ENCODE assay signal across 11 mouse cellular contexts in genomic region chr2:168894738-168895137, GRCm38 (mm10).
"Had no signal": no experiment of that assay in that cellular context is flagged by ENCODE, and none has a peak within 500 bp of the region (broad histone marks: within the 10 kb centered on the region; RNA-seq: fewer than 3 reads in every experiment).

No protein-coding gene starts in this region.

- DNase-seq: kidney, adult 18-20 months; kidney, postnatal 25 days; liver; lung, postnatal 4 days; right cerebral cortex, postnatal 14 days; thymus, postnatal 4 days had no signal

- H3K36me3 ChIP-seq: kidney, embryonic 15.5 days; midbrain, embryonic 15.5 days; neural tube, embryonic 13.5 days had no signal

- H3K27ac ChIP-seq: kidney, embryonic 15.5 days; limb, embryonic 12.5 days; midbrain, embryonic 15.5 days; neural tube, embryonic 13.5 days had no signal

- H3K4me1 ChIP-seq: kidney, embryonic 15.5 days; limb, embryonic 12.5 days; midbrain, embryonic 15.5 days; neural tube, embryonic 13.5 days had no signal

- H3K9ac ChIP-seq: kidney, embryonic 15.5 days; limb, embryonic 12.5 days; midbrain, embryonic 15.5 days; neural tube, embryonic 13.5 days had no signal

- H3K9me3 ChIP-seq: kidney, embryonic 15.5 days; limb, embryonic 12.5 days; midbrain, embryonic 15.5 days; neural tube, embryonic 13.5 days had no signal

- H3K4me3 ChIP-seq: kidney, embryonic 15.5 days; limb, embryonic 12.5 days; midbrain, embryonic 15.5 days; neural tube, embryonic 13.5 days had no signal

- ATAC-seq: midbrain, embryonic 15.5 days had no signal

- H3K4me2 ChIP-seq: kidney, embryonic 15.5 days; limb, embryonic 12.5 days; midbrain, embryonic 11.5 days; midbrain, embryonic 15.5 days; neural tube, embryonic 13.5 days had no signal

- H3K27me3 ChIP-seq: kidney, embryonic 15.5 days; limb, embryonic 12.5 days; midbrain, embryonic 15.5 days; neural tube, embryonic 13.5 days had no signal
